Mouse (Mus musculus) cerebellum, adult (tissue): ENCODE data around the gene Fbxl13.

ENCODE experiments used
- ATAC-seq: cut with Nextera tagmentation; 2 replicates; pipeline ENCODE4 v1.9.2; 2017; ENCODE audit warnings: mild to moderate bottlenecking, moderate library complexity, mixed read lengths; ENCODE audit not compliant: insufficient number of reproducible peaks, low FRiP score, low TSS enrichment

The Fbxl13 gene

DNA sequence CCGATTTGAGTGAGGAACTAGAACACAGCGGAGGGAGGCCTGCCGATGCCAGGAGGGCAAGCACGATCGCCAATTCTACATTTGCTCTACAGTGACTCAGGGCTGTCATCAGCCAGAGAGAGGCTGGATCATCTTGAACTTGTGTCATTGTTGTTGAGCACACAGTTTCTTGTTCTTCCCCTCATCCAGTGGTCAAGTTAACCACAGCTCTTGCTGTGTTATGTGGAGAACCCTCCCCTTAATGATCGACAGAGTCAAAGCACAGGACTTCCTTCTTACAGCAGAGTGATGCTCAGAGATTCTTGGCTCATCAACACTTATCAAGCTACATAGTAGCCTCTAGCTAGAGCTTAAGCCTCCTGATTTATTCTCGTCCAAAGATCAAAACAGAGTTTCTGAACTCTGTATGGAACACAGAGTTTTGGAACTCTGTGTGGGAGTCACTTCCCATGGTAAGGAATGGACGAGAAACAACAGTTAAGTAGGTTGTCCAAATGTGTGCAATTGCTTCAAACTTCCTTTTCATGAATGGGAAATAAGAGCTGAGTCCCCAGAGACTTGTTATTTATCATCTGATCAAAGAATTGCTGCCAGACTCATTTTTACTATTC is 116.2 kb downstream of the Fbxl13 start:
- no peak for ATAC-seq

DNA sequence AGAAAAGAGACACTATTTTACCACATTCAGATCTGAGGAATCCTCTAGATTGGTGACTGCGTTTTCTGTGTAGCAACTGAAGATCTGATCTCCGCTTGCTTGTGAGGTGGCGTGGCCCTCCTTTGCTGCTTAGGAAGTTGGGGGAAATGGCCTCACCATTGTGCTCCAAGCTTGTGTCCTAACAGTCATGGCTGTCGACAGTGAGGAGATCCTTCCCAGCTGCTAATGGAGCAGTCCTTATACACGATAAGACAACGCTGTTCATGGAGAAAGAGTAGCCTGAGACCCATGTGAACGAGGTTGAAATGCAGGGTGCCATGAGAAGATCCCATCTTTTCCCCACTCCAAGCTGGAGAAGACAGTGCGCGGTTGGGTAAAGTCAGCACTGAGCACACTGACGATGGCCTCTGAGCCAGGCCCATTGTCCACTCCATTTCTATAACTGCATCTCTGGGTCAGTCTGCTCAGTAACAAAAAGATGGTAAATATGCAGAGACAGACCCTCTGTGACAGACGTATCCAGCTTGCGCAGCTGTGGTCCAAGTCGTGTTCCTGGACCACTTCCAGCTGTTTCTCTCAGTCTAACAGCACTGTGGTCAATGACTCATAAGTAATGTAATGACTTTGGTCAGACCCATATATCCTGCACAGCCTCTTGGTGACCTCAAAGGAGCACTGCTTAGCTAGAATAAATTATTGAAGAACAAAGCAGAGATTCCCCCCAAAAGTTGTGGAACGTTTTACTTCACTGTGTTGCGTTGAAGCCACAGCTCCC is 117.2 kb downstream of the Fbxl13 start:
- ATAC-seq = no peak

DNA sequence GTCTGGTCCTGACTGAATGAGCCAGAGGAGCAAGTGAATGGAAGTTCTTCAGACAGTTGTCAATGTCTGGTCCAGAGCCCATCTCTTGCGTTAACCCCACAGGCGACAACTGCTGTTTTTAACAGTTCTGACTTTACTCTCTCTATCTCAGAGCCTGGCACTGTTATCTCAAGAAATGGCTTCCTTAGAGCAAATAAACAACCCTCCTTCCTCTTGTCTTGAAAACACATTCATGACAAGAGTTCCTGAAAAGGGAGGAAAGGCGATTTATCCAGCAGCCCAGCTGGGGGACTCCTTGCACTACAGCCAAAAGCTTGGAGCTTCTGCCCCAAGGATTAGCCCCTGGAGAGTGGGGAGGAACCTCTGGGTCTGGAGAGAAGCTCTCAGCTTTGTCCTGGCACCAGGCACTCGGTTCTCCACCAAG is 117.9 kb downstream of the Fbxl13 start:
- no peak for ATAC-seq

DNA sequence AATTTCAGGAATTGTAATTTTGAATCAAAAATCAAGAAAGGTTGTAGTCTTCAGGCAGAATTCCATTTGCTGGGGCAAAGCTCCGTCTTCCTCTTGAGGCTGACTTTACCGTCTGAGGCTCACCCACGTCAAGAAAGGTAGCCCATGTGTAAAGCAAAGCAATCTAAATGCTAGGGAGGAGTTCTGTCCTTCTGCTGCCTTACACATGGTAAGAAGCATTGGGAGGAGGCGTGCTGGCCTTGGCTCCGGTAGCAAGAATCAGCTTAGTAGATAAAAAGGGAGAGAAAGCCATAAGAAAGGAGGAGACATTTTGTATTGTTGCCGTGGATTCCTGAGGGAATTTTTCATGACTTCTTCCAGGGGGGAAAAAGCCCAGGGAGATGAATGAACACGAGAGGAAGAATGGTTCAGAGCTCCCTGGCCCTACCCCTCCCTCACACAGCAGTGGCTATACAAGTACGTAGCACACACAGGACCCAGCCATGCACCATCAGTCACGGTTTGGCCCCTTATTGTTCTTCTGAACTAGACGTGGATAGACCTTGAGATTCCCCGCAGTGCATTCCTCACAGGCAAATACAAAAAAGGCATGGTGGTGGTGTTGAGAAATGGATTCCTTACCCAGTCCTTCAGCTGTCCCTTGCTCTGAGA is 118.5 kb downstream of the Fbxl13 start:
- no peak for ATAC-seq

DNA sequence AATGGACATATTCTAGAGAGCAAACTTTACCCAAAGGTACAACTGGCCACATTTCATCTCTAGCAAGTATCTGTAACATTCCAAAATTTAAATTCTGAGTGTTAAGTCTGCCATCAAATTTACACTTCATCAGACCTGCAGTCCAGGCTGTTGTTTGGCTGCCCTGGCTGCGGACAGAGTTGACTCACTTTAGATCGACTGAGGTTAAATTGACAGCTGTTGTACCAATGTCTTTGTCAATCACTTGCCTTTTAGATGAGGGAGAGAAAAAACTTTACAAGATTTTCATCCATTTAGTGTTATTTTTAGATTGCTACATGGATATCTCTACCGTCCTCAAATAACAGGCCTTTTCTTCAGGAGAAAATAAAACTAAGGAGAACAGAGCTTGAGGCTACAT is 126.3 kb downstream of the Fbxl13 start:
- ATAC-seq = no peak

DNA sequence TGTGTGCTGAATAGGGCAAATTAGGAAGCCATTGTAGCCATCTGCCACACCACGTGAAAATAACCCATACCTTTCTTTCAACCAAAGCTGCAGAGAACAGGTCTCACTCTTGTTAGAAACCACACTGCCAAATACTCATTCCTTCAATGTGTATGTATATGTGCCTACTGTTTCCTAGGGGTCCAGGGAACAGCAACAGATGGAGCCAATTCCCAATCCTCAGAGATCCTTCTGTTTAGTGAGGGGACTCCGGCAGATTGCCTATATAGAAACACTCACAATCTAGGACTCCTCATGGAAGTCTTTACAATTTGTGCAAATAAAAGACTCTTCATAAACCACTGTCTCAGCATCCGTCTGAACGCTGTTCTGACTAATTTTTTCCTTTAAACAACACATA is 127.2 kb downstream of the Fbxl13 start:
- no peak for ATAC-seq

DNA sequence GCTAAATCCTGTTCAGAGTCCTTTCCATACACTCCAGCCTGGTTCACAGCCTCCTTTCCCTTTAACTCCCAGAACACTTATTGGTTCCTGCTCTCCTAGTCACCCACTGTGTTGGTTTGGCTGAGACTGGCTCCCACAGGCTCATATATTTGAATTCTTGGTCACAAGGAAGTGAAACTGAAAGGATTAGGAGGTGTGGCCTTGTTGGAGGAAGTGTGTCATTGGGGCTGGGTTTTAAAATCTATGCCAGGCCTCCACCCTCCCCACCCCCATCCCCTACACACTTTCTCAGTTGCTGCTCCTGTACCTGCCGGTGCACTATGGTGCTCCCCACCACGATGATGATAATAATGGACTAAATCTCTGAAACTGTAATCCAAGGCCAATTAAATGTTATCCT is 127.9 kb downstream of the Fbxl13 start:
- no peak for ATAC-seq

DNA sequence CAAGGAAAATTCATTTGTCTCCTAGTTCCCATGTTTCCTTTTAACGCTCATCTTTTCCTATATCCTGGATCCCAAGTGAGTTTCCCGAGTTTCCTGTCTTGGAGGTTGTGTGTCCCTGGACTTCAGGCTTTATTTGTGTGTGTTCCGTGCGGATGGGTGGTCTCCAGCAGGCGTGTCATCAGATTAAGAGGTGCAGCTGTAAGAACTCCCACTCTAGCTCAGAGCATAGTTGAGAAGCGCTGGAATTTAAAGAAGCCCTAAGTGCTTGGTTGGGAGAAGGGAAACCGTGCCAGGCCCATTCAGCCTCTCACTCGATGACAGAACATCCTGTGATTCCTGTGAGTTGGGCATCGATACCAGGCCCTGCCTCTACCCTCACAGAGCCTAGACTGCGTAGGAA is 132.1 kb downstream of the Fbxl13 start:
- no peak for ATAC-seq

DNA sequence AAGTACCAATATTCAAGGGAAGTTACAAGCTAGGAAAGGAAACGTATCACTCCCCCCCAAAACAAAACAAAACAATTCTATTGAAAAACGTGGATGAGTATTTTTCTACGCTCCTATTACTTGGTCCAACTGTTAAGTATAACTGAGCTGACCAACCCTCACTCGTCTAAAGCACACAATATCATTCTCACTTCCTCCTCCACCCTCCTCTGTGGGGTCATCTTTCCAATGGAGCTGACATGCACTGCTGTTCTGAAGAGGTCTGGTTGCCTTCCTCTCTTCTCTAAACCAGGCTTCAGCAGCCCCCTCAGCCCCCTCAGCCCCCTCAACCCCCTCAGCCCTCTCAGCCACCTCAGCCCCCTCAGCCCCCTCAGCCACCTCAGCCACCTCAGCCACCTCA is 135.6 kb downstream of the Fbxl13 start:
- ATAC-seq = no peak

DNA sequence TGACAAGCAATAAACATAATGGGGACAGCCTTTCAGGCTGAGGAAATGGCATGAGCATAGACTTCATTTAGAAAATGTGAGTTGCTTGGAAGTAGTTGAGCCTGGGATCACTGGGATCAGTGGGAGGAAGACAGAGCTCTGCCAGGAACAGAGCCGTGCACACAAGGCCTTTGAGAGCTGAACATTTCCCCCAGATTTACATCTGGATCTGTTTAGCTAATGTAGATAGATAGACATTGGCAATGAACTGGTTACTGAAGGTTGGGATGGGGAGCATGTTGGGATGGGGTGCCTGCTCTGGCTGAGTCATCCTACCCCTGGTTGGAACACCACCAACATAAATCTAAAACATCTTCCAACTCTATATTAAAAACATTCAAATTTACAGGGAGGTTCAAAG is 138.5 kb downstream of the Fbxl13 start:
- no peak for ATAC-seq

DNA sequence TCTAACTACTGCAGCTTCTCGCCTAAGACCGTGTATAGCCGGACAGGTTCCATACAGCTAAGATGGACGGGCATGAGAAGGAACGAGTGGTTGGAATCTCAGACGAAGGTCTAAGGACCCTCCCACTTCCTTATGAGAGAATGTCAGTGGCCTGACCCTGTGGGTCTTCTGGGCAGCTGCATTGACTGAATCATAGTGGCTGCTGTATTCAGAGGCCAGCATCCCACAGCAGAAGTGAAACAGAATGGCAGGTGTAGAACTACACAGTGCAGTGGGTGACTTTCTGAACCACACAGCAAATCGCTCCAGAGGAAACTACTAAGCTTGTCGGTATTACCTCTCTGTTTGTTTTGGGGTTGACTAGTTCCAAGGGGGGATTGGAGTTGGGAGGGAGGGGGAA is 140.3 kb downstream of the Fbxl13 start:
- no peak for ATAC-seq

DNA sequence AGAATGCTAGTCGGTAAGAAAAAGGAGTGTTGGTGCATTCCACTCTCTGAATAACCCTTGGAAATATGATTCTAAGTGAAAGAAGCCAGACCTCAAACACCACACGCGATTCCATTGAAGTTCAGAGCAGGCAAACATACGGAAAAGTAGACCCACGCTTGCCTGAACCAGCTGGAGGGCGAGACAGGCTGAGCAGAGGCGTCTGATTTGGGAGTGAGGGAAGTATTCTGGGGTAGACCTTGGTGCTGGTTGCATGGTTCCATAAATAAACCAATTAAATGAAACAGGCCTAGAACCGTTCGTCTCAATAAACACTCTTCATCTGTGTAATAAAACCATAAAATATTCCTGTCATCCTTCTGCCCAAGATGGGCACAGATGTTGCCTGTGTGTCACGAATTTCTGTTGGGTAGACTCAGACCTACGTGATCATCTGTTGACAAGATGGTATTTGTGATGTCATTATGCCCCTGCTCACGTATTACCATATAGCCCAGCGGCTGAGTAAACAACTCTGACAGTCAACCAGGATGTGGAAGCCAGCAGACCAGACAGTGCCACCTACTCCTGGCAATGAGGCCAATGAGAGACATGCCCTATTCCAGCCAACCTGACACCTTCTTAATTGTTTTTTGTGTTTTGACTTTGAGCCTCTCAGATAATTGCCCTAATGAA is 142.4 kb downstream of the Fbxl13 start:
- ATAC-seq = no peak

DNA sequence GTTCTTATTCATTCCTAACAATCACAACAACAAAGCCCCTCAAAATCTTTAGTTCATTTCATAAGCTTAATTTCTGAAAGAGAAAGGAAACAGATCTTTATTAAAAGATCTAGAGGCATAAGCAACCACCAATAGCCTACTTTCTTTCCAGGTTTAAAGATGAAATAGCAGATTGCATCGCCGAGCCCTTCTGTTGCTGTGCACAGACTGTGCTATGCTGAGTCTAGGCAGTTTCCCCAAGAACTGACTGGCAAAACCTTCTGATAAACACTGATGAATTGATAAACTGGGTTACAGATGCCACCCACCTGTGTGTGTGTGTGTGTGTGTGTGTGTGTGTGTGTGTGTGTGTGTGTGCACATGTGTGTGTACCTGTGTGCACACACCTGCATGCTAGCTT is 144.5 kb downstream of the Fbxl13 start:
- no peak for ATAC-seq

DNA sequence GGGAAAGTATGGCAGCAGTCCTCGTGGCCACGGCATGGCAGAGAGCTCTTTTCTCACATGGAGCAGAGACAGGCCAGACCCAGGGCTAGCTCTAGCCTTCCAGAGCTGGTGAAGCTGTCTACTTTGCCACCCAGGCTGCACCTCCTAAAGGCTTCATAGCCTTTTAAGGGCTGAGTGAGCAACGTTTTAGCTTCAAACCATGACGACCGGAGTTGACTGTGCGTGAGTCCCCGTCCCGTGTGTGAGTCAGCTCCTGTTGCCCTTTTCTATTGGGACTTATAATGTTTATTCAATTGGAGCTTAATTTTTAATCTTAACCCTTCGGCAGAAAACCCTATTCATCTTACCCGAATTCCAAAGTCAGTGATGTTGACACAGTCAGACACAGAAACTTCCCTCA is 145.3 kb downstream of the Fbxl13 start:
- ATAC-seq = no peak

DNA sequence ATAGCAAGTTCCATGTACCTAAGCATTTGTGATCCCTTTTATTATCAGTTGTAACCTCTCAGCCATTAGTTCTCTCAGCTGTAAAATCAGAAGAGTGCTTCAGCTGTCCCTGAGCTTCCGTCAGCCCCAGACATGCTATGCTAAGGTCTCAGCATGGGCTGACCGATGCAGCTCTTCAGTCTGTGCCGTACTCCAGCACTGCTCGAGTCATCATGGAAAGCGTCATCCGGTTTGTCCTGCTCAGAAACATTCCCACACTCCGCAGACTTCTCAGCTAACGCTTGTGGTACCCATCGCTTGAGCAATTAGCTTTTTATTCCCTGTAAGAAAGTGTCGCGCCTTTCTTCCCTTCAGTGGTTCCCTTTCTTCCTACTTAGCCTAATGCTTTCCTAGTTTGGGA is 146.5 kb downstream of the Fbxl13 start:
- ATAC-seq = no peak

DNA sequence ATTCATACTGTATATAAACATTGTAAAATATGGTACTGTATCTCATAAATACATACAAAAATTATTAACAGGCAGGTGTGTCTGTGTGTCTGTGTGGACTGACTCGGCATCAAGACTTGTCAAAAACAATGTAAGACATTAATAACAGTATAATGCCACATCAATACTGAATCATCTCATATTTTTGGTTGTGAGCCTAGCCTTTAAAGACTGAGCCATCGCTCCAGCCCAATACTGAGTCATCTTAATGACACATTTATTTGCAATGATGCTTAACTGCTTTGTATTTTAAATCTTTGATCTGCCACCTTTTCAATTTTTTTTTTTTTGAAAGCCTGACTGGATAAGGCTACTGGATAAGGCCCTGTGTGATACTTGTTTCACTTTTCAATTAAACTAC is 146.9 kb downstream of the Fbxl13 start:
- ATAC-seq = no peak

DNA sequence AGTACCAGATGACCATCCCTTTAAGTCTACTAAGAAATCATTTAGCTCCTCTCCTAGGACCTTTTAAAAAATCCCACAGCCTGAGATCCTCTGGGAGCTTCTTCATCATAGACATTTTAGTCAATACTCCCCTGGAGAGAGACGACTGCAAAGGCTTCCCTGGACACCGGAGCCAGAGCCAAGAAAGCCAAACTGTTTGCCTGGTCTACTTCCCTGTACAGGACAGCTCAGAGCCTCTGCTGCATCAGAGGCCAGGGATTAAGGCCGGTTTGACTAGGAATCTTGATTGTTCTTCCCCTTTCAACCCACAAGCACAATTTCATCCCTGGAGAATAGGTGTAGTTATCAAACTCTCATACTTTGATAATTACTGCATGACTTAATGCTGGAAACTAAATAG is 148.6 kb downstream of the Fbxl13 start:
- no peak for ATAC-seq

DNA sequence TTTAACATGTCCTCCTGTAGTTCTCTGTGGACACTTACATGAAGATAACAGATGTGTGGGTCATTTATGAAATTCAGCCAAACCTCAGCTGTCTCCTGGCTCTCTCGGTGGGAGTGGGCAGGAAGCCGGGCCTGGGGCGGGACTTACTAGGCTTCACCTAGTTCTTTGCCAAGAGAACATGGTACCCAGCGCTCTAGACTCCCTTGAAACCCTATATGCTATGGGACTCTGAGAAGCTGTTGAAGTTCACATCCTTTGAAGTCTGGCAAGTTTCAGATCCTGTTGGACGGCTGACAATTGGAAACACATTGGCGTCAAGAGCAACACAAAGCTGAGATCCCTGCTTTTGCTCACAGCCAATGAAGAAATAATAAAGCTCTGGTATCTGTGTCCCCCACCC is 149.1 kb downstream of the Fbxl13 start:
- no peak for ATAC-seq

DNA sequence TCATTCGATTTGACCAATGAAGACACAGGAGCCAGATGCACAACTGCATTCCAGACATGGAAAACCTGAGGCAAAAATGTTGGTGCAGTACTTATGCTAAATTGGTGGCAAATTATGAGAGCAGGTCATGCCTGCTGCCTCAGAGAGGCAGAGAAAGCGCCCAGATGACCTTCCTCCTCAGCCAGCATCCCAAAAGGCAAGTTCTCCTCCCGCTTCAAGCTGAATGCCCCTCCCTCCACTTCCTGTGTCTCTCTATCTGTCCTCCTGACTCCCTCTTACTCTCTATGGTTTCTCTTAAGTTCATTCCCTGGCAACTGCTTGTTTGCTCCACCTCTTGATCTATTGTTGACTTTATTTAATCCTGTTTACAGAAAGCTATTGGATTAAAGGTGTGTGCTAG is 150.7 kb downstream of the Fbxl13 start:
- no peak for ATAC-seq

DNA sequence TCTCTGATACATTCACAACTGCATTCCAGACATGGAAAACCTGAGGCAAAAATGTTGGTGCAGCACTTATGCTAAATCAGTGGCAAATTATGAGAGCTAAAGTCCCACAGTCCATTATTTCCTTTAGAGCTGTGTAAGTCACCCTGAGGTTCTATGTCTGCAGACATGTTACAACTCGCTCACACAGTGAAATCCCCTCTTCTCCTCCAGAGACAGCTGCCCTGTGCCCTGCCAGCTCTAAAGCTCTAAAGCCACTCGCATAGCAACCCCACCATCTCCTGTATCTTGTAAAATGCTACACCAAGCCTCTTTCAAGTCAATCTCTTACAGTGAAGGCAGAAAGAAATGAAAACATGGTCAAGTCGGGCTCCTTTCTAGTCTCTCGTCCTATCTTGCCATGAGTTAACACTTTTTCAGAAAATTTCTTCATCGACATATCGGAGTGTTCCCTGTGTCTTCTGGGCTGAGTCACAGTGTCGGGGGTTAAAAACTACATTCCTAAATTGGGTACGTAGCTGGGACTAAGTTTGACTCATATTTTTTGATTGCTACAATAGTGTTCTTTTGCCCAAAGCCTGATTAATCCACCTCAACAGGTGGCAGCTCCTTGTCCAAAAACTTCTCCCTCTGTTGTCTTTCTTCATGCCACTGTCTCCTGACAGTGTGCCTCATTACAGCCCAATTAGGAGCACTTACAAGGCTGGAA is 152.0 kb downstream of the Fbxl13 start:
- ATAC-seq = no peak

DNA sequence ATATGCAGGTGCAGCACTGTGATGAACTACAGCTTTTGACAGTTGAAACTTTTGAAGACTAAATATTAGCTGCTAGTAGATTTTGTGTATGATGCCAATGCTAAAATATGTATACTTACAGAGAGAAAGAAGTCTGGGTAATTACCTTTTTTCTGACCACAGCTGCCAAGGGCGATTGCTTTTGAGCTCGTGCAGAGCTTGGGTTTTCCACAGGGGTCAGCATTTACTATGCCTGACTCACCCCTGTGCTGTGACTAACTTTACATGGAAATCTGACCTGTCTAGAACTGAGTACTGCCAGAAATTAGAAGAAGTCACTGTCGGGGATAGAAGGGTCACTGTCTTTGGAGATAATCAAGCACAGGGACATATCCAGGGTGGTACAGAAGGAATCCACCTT is 153.2 kb downstream of the Fbxl13 start:
- no peak for ATAC-seq
